Mouse (Mus musculus): ENCODE measurements around the gene Cdk13. TPM values are rescaled to one million over a fixed set of nuclear protein-coding genes. Genes with fewer than 3 reads are reported as not detected.

The Cdk13 gene
- polyA plus RNA-seq (2014; fragmentation: Illumina TruSeq; extraction: RNeasy Lipid Tissue Mini Kit (QIAGEN cat#74804)), result 91.8 TPM

GRCm38 (mm10) chr13:17804909-17805613 lies at the start of gene Cdk13:
Gene Cdk13 (minus strand): TSS chr13:17805097.

GRCm38 (mm10) chr13:17694911-17695699 lies 109.8 kb downstream of the Cdk13 start, which contains the start of the genes Mplkip and Sugct:
Gene Mplkip (plus strand): TSS chr13:17695192.
Gene Sugct (minus strand): TSS chr13:17695553.

Other genes starting within 250 kb of the Cdk13 start
- 127 TPM for gene Mplkip, start 109.9 kb downstream of the Cdk13 start, polyA plus RNA-seq (2014; fragmentation: Illumina TruSeq; extraction: RNeasy Lipid Tissue Mini Kit (QIAGEN cat#74804))
- 15.2 TPM for gene Sugct, start 109.5 kb downstream of the Cdk13 start, polyA plus RNA-seq (2014; fragmentation: Illumina TruSeq; extraction: RNeasy Lipid Tissue Mini Kit (QIAGEN cat#74804))
- 179 TPM for gene Rala, start 139.1 kb upstream of the Cdk13 start, polyA plus RNA-seq (2014; fragmentation: Illumina TruSeq; extraction: RNeasy Lipid Tissue Mini Kit (QIAGEN cat#74804))
- gene Yae1d1, start 188.3 kb upstream of the Cdk13 start, polyA plus RNA-seq (2014; fragmentation: Illumina TruSeq; extraction: RNeasy Lipid Tissue Mini Kit (QIAGEN cat#74804)), result 112 TPM